Mouse (Mus musculus): ENCODE results near the gene Zfc3h1.

- TF ChIP-seq CTCF (IDR thresholded peaks at IDR 0.05; ENCODE audit: extremely low read depth, insufficient read length, insufficient replicate concordance, low read depth, low read length) (no peak), POLR2A (IDR thresholded peaks at IDR 0.05; ENCODE audit: low read depth, low read length) (no peak)
These were observed 40.6 kb downstream of the Zfc3h1 start for GRCm38 (mm10) chr10:115425351-115425750.

Data from small intestine, adult 2 months (tissue).